9 mouse cellular contexts compared by ENCODE assay signal in genomic region chr8:108819271-108819671, GRCm38 (mm10).
DNase-seq lines count a peak whose midpoint lies in the region; ATAC-seq and TF ChIP-seq lines count a peak whose summit lies in the region.
"Had no signal": no experiment of that assay in that cellular context is flagged by ENCODE, and none has a peak within 500 bp of the region (broad histone marks: within the 10 kb centered on the region; RNA-seq: fewer than 3 reads in every experiment).

No protein-coding gene starts in this region.

- peaks cover 45% of the 10 kb centered on the region for H3K4me1 ChIP-seq in heart, embryonic 10.5 days
- peaks cover 41% of the 10 kb centered on the region for H3K4me1 ChIP-seq in lung, embryonic 16.5 days (replicated peaks; ENCODE audit: control insufficient read depth, insufficient read depth, low read length)
- peaks cover 13% of the 10 kb centered on the region for H3K4me1 ChIP-seq in lung, adult 2 months (ENCODE audit: control insufficient read depth, insufficient read depth, low read length)
- H3K4me1 ChIP-seq in embryonic facial prominence, embryonic 13.5 days, result peaks cover 61% of the 10 kb centered on the region

- no peak for DNase-seq in heart, embryonic 10.5 days (ENCODE audit: low spot score)
- no peak for DNase-seq in heart, adult 11 months
- no peak for DNase-seq in lung, adult 2 months
- DNase-seq in naive thymus-derived CD4-positive, alpha-beta T cell, adult 2 months (ENCODE audit: low read depth), result peak; percentile 16
- no peak for DNase-seq in spleen, adult 12 weeks (ENCODE audit: low spot score)

- ATAC-seq in lung, embryonic 16.5 days (ENCODE audit: low read depth), result peak; percentile 16
- ATAC-seq in embryonic facial prominence, embryonic 13.5 days (ENCODE audit: insufficient number of reproducible peaks, insufficient read depth, low FRiP score, low TSS enrichment, low read depth), result no peak
- no peak for ATAC-seq in erythroblast, adult 5-6 weeks (replicated peaks; ENCODE audit: low FRiP score, poor library complexity, severe bottlenecking)

- no peaks in the 10 kb centered on the region for H3K27me3 ChIP-seq in heart, embryonic 10.5 days (ENCODE audit: insufficient read depth, poor library complexity, severe bottlenecking)
- H3K27me3 ChIP-seq in lung, embryonic 16.5 days (ENCODE audit: control insufficient read depth, insufficient read depth, low read depth, low read length), result no peaks in the 10 kb centered on the region
- H3K27me3 ChIP-seq in embryonic facial prominence, embryonic 13.5 days, result no peaks in the 10 kb centered on the region

- peak overlapping the region; percentile 59 for H3K27ac ChIP-seq in heart, embryonic 10.5 days
- peak overlapping the region; percentile 31 for H3K27ac ChIP-seq in lung, embryonic 16.5 days (ENCODE audit: low read length)
- no peak overlapping the region for H3K27ac ChIP-seq in embryonic facial prominence, embryonic 13.5 days

- H3K9me3 ChIP-seq in heart, embryonic 10.5 days, result no peaks in the 10 kb centered on the region
- H3K9me3 ChIP-seq in lung, embryonic 16.5 days (ENCODE audit: control insufficient read depth, low read length), result no peaks in the 10 kb centered on the region
- H3K9me3 ChIP-seq in embryonic facial prominence, embryonic 13.5 days, result no peaks in the 10 kb centered on the region

- no peak overlapping the region for H3K4me3 ChIP-seq in heart, embryonic 10.5 days
- H3K4me3 ChIP-seq in lung, embryonic 16.5 days (ENCODE audit: low read length), result no peak overlapping the region
- H3K4me3 ChIP-seq in lung, adult 2 months (replicated peaks; ENCODE audit: extremely low read depth, low read depth, low read length), result no peak overlapping the region
- no peak overlapping the region for H3K4me3 ChIP-seq in embryonic facial prominence, embryonic 13.5 days
- H3K4me3 ChIP-seq: erythroblast, embryonic 14.5 days had no signal

- TF ChIP-seq POLR2A in lung, adult 2 months (IDR thresholded peaks at IDR 0.05; ENCODE audit: borderline replicate concordance, extremely low read depth, low read depth, low read length), result no peak

- 25% methylated on average over 8 of the region's 8 CpGs for WGBS in heart, embryonic 10.5 days
- WGBS in lung, embryonic 16.5 days, result 16% methylated on average over 8 of the region's 8 CpGs
- WGBS in lung, adult 2 months, result 56% methylated on average over 8 of the region's 8 CpGs
- 17% methylated on average over 8 of the region's 8 CpGs for WGBS in embryonic facial prominence, embryonic 13.5 days

- no peak overlapping the region for H3K9ac ChIP-seq in lung, embryonic 16.5 days (ENCODE audit: low read length)
- H3K9ac ChIP-seq in embryonic facial prominence, embryonic 13.5 days, result no peak overlapping the region

- no peak overlapping the region for H3K4me2 ChIP-seq in lung, embryonic 16.5 days (ENCODE audit: low read depth, low read length)
- H3K4me2 ChIP-seq in embryonic facial prominence, embryonic 13.5 days, result peak overlapping the region; percentile 22; the same call in 1 of the 2 replicates

- TF ChIP-seq CTCF in lung, adult 2 months (IDR thresholded peaks at IDR 0.05; ENCODE audit: insufficient read depth, low read length), result no peak

- H3K36me3 ChIP-seq in heart, embryonic 10.5 days, result no peaks in the 10 kb centered on the region
- H3K36me3 ChIP-seq in lung, embryonic 16.5 days (ENCODE audit: control insufficient read depth, insufficient read depth, low read length), result no peaks in the 10 kb centered on the region
- H3K36me3 ChIP-seq in embryonic facial prominence, embryonic 13.5 days, result peaks cover 5% of the 10 kb centered on the region; the same call in 1 of the 2 replicates
